Mouse (Mus musculus): ENCODE results near the gene Fbln2. TPM values are rescaled to one million over a fixed set of nuclear protein-coding genes. Genes with fewer than 3 reads are reported as not detected.
A peak's percentile ranks its signal among the peaks of the same experiment; 100 is the strongest.

Fbln2 gene
- total RNA-seq, 4 experiments from 2014 or later: 27.5 to 46.3 (median 36.2) TPM

- DNase-seq (ENCODE audit: low spot score in 2 of 2): no peak
Observed at GRCm38 (mm10) chr6:91226058-91226457, 13.8 kb downstream of the Fbln2 start.

GRCm38 (mm10) chr6:91228980-91229379, 16.7 kb downstream of the Fbln2 start:
- no peak for DNase-seq (ENCODE audit: low spot score in 2 of 2)

DNA sequence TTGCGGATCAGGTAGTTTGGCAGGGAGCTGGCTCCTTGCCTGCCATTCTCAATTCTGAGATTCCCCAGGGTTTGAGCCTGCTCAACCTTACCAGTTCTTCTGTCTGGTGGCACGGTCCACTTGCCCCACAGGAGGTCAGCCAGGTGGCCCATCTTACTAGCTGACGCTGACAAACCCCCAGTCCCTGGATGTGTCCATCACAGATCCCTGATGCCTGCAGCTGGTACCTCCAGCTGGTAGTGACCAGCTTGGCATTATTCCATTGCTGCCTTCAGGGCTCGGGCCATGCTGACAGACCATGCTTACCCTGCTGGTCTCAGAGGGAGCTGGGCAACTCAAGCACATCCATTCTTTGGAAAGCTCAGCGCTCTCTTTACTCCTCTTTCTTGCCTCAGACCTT, 18.7 kb downstream of the Fbln2 start:
- DNase-seq (ENCODE audit: low spot score in 2 of 2): no peak

DNA sequence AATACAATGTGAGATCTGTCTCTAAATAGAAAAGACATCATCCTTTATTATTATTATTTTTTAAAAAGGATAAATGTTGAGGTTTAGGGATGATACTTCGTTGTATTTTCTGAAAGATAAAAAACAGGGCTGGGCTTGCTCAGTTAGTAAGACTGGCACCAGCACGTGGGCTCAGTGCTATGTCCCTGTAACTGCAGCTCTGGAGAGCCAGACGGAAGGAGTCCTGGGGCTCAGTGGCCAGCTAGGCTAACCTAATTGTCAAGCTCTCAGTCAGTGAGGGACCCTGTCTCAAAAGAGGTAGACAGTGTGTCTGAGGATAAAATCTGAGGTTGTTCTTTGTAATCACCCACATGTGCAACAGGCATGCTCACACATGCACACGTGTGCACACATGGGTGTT, 19.3 kb downstream of the Fbln2 start:
- no peak for DNase-seq (ENCODE audit: low spot score in 2 of 2)

- DNase-seq (ENCODE audit: low spot score in 2 of 2): no peak
Observed at GRCm38 (mm10) chr6:91233011-91233410, 20.8 kb downstream of the Fbln2 start.

GRCm38 (mm10) chr6:91233424-91234015, 21.3 kb downstream of the Fbln2 start:
- no peak for DNase-seq (ENCODE audit: low spot score in 2 of 2)

- DNase-seq (ENCODE audit: low spot score in 2 of 2): no peak
Observed at GRCm38 (mm10) chr6:91236006-91236405, 23.8 kb downstream of the Fbln2 start.

DNA sequence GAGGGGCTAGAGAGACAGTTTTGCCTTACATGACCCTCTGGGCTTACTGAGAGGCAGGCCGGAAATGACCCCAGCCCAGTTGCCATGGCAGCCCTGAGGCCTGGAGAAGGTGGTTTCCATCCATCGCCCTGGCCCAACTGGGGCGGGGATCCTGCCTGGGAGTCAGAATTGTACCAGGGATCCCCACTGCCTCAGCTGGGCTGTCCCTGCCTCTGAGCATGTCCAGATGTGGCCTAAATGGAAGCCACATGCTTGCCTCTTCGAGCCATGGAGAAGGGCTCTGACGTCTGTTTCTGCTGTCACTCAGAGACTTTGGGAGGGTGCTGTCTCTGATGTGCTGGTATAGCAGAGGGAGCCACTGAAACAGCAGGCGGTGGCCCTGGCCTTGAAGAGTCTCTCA, 24.2 kb downstream of the Fbln2 start:
- no peak for DNase-seq (ENCODE audit: low spot score in 2 of 2)

DNA sequence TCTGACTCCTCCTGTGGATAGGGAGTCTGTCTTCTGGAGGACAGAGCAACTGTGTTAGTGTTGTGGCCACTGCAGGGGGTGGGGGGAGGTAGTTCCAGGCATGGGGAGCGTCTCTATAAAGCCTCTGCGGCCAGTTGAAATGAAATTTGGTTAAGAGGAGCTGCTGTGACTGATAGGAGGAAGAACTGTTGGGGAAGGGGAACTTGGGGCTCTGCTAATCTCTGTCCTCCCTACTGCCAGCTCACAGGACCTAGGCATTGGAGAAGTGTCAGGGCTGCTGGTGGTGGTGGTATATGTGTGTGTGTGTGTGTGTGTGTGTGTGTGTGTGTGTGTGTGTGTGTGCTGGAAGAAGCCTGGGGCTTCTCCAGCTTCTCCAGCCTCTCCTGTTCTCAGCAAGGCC, 25.0 kb downstream of the Fbln2 start:
- DNase-seq (ENCODE audit: low spot score in 2 of 2): no peak

DNA sequence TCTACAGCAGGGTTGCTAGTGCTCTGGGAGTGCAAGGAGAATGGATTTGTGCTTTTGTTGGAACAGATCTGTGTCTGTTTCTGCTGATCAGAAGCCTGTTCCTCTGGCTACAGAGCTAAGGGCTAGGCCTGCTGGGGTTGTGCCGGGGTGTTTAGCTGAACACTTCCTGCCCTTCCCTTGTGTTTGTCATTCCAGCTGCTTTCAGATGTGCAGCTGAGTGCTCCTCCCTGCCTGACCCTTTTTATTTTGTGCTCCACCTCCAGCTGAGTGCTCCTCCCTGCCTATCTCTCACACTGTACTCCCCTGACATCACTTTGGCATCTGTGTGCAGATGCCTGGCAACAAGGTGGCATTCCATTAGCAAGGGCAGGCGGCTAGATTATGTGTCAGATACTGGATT, 28.3 kb downstream of the Fbln2 start:
- no peak for DNase-seq (ENCODE audit: low spot score in 2 of 2)

- DNase-seq (ENCODE audit: low spot score in 2 of 2): no peak
Observed at GRCm38 (mm10) chr6:91240964-91241363, 28.7 kb downstream of the Fbln2 start.

DNA sequence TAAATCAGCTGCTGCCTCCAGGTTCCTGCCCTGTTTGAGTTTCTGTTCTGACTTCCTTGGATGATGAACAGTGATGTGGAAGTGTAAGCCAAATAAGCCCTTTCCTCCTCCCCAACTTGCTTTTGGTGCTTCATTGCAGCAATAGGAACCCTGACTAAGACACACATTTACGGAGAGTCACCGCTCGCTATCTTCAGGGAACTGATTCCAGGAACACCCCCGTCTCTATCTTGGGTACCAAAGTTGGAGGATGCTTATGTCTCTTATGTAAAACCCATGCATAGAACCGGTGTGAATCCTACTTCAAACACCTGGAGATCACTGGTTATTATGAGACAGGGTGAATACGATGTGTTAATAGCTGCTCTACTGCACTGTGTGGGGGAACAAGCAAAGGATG, 31.1 kb downstream of the Fbln2 start:
- DNase-seq (ENCODE audit: low spot score in 2 of 2): no peak

DNA sequence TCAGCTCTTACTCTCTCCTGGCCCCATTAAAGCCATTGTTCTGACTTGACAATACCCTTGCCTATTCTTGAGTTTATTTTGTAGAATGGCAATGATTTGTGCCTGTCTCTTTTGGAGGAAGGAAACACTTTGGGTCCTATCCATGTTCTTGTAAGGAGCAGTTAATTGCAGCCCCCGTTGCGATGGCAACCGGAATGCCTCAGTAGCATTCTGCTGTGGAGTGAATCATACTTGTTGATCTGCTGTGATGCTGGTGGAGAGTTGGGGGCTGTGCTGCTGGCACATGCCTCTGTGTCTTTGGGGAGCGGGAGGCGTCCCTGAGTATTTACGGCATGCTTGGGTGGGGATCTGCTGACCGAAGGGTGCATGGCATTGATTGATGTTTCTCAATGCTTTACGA, 32.1 kb downstream of the Fbln2 start:
- no peak for DNase-seq (ENCODE audit: low spot score in 2 of 2)

DNA sequence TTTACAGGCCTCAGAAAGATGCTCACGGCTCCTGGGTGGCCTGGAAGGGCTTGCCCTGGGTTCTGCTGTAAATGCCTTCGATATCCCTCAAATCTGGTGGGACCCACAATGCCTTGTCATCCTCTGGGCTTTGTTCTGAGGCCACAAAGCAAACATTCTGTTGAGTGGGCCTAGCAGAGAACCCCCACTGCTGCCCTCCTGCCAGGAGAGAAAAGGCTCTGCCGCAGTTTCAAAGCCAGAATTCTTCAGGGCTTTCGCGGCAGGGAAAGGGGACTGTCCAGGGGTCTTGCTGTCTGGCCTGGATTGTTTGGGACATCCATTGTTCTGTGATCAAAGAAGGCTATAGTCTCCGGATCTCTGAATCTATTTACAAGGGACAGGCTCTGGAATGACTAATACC, 33.1 kb downstream of the Fbln2 start:
- DNase-seq (ENCODE audit: low spot score in 2 of 2): no peak

DNA sequence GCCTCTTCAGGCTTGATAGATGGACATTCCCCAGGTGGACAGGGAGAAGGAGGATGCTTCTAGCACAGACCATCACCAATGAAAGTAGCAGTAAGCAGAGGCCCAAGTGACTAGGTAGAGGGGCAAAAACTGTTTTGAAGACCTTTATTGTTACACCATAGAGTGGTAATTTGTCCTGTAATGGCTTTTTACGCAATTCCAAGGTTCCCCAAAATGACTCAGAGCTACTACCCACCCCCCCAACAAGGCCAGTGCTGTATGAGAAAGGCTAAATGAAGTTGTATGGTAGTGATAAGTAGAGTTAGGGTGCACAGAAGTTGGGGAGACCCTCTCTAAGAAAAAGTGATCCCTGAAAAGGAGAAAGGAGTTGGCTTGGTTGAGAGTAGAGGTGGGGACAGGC, 35.1 kb downstream of the Fbln2 start:
- DNase-seq (ENCODE audit: low spot score in 2 of 2): no peak

DNA sequence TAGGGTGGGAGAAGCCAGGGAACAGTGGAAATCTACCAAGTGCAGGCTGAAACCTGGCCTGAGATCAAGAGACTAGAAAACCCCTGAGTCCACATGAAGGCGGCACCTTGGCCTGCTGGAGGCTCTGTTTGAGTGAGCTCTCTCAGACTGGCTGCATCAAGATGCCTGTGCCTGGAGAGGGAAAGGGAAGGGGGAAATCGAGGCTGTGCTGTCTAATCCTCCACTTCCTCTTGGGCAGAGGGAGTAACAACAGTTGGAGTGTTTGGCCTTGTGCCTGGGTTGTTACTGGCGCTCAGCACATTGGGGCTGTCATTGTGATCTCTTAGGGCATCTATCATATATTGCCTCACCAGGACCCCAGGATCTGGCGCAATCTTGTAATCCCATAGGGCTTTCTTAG, 36.4 kb downstream of the Fbln2 start:
- DNase-seq (ENCODE audit: low spot score in 2 of 2): peak; percentile 21 to 37

DNA sequence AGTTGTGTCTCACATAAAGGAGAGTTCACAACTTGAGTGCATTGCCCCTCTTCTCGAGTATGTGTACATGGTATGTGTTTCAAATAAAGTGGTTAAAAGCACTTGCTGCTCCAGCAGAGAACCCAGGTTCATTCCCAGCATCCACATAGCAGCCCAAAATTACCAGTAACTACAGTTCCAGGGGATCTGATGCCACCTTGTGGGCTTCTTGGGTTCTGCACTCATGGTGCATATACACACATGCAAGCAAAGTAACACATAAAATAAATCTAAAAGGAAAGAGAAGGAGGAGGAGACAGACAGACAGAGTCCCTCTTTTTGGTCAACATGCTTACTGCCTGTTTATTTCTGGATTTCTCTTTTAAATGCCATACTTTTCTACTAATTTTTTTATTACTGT, 37.5 kb downstream of the Fbln2 start:
- DNase-seq (ENCODE audit: low spot score in 2 of 2): no peak

DNA sequence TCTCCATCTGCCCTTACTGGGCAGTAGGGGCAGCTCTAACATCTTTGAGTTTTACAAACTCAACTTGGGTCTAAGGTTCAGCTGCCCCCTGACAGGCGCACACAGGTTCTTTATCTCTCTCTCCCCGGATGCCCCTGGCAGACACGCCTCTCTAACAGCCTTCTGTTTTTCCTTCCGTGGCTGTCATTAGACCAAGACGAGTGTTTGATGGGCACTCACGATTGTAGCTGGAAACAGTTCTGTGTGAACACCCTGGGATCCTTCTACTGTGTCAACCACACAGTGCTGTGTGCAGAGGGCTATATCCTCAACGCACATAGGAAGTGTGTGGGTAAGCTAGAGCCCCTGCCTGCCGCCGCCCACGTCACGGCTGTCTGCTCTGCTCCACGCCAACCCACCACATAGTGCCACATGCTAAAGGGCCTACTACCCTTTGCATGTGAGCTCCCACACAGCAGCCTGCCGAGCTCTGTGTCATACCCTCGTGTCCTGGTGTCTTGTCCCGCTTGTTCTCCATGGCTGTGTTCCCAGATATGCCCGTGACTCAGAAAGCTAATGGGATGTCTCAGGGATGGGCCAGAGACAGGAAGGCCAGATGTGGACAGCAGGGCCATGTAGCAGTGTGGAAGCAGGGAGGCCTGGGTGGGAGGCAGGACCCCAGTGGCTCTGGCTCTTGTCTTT, 47.3 kb downstream of the Fbln2 start:
- DNase-seq (ENCODE audit: low spot score in 2 of 2): no peak

DNA sequence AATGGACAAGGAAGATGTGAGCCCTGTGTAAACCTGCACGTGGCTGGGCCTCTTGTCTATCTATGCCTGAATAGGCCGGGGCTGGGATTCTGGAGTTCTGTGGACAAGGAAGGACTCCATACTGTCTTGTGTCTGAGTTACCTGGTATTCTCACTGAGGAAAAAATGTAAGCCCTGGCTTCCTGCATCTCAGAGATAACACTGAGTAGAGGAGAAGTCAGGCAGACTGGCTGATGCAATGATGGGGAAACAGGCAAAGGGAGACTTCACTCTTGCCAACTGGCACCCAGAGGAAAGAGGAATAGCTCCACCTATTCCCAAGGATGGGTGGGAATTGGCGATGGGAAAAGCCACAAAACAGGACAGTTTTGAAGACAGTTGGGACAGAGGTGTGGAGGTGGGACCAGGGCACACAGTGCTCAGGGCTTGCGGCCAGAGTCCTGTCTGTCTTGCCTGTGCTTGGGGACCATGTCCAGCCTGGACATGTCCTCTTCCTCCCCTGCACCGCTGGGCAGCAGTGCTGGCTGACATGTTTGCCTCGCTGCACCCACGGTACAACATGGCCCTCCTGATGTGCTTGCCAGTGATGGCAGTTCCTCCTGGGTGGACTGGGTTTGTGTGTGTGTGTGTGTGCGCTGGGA, 48.2 kb downstream of the Fbln2 start:
- DNase-seq (ENCODE audit: low spot score in 2 of 2): peak in 1 of 2 experiments; percentile 28

DNA sequence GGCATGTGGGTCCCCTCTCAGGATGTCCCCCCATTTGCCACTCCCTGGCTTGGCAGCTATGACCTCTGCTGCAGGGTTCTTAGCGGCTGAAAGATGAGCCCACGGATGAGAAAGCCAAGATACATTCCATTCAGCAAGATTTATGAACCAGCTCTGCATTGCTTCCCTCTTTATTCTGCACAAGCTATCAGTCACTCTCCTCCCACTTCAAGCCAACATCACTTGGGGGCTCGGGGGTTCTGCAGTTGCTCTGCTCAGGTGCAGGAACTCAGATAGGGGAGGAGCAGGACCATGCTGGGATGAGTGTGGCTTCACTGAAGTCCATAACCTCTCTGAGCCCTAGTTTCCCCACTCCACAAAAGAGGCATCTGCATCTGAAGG, 48.7 kb downstream of the Fbln2 start:
- DNase-seq (ENCODE audit: low spot score in 2 of 2): no peak

DNA sequence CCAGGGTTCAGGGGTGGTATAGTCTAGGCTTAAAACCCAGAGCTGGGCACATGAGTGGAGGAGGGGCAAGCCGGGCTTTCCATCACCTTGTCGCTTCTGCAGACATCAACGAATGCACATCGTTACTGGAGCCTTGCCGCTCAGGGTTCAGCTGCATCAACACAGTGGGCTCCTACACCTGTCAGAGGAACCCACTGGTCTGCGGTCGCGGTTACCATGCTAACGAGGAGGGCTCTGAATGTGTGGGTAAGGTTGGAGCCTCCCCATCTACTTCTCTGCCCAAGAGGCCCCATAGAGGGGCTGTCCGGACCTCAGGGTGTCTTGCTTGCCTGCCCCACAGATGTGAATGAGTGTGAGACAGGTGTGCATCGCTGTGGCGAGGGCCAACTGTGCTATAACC, 53.4 kb downstream of the Fbln2 start:
- no peak for DNase-seq (ENCODE audit: low spot score in 2 of 2)

GRCm38 (mm10) chr6:91266647-91267046, 54.4 kb downstream of the Fbln2 start:
- no peak for DNase-seq (ENCODE audit: low spot score in 2 of 2)

DNA sequence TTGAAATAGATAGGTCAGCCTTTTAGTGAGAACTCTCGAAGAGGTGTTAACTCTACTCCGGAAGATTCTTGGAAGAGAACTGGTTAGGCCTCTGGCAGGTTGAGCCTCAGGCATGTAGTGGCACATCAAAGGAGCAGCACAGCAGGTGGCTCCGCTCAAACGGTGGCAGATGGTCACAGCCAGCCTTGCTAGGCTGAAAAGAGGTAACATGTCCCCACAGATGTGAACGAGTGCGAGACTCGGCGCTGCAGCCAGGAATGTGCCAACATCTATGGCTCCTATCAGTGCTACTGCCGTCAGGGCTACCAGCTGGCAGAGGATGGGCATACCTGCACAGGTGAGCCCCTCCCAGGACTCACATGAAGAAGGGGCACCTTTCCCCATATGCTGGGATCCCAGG, 56.1 kb downstream of the Fbln2 start:
- DNase-seq (ENCODE audit: low spot score in 2 of 2): no peak
